Mouse (Mus musculus): ENCODE results near the gene Camkk2.

Camkk2 gene

GRCm38 (mm10) chr5:122779277-122779834, at the start of gene Camkk2:
Gene Camkk2 (minus strand): TSS chr5:122779409.
- in situ Hi-C loops (cut with MboI, MseI) = no loop called here

DNA sequence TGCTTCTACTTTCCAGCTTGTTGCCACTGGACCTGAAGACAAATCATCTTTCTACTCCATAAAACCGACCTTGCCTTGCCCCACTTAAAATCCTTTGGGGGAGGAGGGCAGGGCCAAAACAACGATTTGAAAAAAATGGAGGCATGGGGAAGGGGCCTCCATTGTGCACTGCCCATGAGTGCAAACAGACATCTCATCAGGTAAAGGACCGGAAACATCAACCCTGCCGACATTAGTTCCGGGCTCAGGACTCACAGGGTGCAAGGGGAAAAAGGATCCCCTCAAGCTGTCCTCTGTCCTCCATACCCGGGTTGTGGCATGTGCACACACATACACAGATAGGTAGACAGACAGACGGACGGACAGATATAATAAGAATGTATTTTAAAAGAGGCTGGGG, 45.9 kb upstream of the Camkk2 start:
- in situ Hi-C loops (cut with MboI, MseI) = loop anchor here in 1 of 2 experiments (25.0 kb wide), 1 partner anchor 988 kb away; the partner anchor contains the start of genes Pheta1 and Sh2b3

DNA sequence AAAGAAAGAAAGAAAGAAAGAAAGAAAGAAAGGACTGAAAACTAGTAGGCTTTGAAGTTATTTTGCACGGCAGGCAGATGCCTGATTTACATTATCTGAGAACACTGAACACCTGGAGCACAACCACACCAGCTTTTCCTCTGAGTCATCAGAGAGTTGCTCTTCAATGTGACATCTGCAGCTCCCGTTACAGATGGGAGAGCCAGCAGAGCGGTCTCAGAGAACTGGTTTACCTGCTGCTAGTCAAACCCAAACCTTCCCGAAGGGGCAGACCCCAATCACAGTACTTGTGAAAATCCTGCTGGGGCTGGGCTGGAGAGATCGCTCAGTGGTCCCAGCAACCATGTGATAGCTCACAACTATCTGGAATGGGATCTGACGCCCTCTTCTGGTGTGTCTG, 45.2 kb upstream of the Camkk2 start:
- in situ Hi-C loops (cut with MboI, MseI) = no loop called here

DNA sequence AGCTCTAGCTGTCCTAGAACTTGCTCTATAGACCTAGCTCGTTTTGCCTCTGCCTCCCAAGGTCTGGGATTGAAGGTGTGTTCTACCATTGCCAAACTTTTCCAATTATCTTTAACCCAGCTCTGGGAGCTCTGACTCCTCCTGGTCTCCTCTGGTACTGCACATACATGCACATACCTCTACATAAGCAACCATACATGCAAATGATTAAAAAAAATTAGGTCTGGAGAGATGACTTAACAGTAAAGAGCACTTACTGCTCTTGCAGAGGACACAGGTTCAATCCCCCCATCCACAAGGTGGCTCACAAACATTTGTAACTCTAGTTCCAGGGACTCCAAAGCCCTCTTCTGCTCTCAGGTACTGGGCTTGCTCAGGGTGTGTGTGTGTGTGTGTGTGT, 44.8 kb upstream of the Camkk2 start:
- in situ Hi-C loops (cut with MboI, MseI) = no loop called here

DNA sequence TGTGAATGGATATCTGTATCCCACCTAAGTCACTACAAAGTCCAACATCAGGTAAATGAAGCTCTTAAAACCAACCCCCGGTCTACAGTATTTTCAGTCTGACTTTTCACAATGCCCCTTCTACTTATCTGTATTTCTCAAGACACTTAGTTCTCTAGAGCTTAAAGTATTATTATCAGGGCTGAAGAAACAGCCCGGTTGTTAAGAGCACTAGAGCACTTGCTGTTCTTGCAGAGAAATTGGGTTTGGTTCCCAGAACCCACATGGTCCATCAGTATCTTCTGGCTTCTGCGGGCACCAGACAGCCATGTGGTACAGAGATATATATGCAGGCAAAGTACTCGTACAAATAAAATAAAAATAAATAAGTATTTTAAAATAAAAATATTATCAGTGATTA, 43.2 kb upstream of the Camkk2 start:
- in situ Hi-C loops (cut with MboI, MseI) = no loop called here

GRCm38 (mm10) chr5:122821524-122821885, 42.3 kb upstream of the Camkk2 start:
- in situ Hi-C loops (cut with MboI, MseI) = no loop called here

GRCm38 (mm10) chr5:122820777-122821523, 41.7 kb upstream of the Camkk2 start, which contains the start of gene Anapc5:
Gene Anapc5 (minus strand): TSS chr5:122821339.
- in situ Hi-C loops (cut with MboI, MseI) = no loop called here

GRCm38 (mm10) chr5:122812699-122813098, 33.5 kb upstream of the Camkk2 start:
- in situ Hi-C loops (cut with MboI, MseI) = no loop called here

- in situ Hi-C loops (cut with MboI, MseI) = no loop called here
These were observed 32.3 kb upstream of the Camkk2 start for GRCm38 (mm10) chr5:122811364-122812079.

- in situ Hi-C loops (cut with MboI, MseI) = no loop called here
These were observed 26.3 kb upstream of the Camkk2 start for GRCm38 (mm10) chr5:122805503-122805902.

DNA sequence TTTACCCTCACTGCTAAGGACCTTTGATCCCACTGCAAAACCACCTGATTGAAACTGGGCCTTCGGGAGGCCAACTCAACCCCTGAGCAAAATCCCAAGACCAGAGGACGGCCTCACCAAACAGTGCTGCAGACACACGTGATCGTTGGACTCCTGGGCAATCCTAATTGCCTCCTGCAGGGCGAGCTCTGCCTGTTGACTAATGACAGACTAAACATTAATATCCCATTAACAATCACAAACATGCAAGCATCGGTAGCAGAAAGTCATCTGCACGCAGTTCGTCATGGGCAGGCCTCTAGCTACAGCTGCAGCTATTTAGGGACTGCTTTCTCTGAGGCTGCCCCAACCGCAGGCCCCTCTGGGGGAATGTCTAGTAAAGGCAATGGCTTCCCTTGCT, 23.5 kb upstream of the Camkk2 start:
- in situ Hi-C loops (cut with MboI, MseI) = no loop called here

DNA sequence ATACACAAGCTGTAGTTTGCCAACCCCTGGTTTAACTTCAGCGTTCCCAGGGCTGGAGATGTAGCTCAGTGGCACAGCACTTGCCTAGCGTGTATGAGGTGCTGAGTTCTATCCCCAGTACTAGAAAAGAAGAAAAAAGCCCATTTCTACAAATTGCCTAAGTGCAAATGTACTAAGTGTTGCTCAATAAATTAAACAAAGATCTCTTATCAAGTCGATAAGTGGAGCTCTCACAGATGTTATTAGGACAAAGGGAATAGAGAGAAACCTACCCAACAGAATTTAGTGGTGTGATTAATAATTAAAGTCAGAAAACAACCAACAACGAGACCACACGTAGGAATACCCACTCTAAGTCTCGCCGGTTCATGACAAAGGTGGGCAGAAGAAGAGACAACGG, 22.5 kb upstream of the Camkk2 start:
- in situ Hi-C loops (cut with MboI, MseI) = no loop called here

GRCm38 (mm10) chr5:122800345-122801010, 21.3 kb upstream of the Camkk2 start:
- in situ Hi-C loops (cut with MboI, MseI) = no loop called here

DNA sequence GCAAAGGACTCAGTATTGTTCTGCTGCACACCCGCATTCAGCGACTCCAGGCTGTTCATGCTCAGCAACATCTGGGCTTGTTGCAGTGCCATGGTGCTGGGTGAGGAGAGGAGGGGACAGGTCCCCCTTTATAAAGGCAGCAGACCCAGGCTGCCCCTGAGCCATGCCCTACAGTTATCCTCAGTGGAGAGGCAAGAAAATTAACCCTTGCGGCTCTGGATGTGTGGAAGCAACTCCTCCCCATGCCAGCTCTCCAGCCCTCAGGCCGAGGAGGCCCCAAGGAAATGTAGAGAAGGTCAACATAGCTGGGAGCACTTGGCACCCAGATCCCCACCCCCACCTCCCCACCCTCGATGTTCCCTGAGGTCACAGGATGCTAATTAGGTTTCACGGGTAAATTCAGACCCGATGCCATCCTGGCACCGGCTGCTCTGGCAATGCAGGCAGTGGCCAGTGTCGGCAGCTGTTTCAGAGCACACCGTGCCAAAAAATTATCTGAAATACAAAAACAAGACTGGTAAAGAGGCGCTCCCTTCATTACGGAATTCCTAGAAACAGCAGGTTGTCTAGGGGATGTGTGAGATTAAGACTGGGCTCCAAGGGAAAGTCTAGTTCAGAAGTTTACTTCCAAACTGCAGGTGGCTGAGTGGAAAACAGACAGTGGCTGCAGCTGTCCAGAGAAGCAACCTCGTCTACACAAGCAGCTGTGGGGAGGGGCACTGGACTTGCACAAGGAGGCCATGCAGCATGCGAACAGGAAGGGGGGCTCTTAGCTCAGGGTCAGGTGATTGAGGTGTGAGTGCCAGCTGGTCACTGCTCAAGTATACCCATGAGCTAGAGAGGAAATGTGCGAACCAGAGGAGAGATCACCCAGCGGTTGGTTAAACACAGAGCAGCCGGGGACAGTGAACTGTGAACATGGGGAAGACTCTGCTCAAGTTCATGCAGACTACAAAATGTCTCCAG, 20.5 kb upstream of the Camkk2 start:
- in situ Hi-C loops (cut with MboI, MseI) = loop anchor here (5.0 to 10.0 kb wide), 2 partner anchors 78 to 1595 kb away; no protein-coding TSS in a partner anchor

- in situ Hi-C loops (cut with MboI, MseI) = loop anchor here (5.0 to 10.0 kb wide), 2 partner anchors 79 to 1596 kb away; no protein-coding TSS in a partner anchor
These were observed 19.6 kb upstream of the Camkk2 start for GRCm38 (mm10) chr5:122798557-122799378.

DNA sequence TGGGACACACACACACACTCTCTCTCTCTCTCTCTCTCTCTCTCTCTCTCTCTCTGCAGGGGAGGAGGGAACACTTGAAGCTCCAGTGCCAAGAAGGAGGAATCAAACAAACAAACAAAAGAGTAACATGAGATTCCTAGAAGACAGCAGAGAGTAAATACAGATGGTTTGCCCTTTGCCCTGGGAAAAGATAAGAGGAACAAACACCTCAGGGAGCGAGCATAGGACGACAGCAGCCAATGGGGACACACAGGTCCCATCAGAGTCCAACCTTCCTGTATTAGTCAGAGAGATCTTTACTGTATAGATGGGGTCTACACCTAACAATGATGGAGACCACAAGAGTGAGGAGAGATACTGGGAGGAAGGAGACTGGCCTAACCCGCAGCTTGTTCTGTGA, 18.7 kb upstream of the Camkk2 start:
- in situ Hi-C loops (cut with MboI, MseI) = loop anchor here (5.0 to 10.0 kb wide), 2 partner anchors 79 to 1597 kb away; no protein-coding TSS in a partner anchor

DNA sequence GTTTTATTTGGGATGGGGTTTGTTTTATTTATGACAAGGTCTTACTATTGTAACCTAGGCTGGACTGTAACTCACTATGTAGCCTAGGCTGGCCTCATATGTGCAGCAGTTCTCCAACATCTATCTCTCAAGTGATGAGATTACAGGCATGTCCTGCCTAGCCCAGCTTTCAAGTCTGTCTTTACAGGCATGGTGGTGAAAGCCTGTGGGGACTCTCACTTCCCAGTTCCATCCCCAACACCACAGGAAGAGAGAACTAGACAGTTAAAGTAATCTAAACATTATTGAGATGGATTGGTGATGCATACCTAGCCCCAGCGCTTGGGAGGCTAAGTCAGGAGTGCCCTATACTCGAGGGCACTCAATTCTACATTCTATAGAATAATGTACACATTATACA, 9.5 kb upstream of the Camkk2 start:
- in situ Hi-C loops (cut with MboI, MseI) = loop anchor here in 1 of 2 experiments (5.0 kb wide), 1 partner anchor 86 kb away; no protein-coding TSS in a partner anchor

DNA sequence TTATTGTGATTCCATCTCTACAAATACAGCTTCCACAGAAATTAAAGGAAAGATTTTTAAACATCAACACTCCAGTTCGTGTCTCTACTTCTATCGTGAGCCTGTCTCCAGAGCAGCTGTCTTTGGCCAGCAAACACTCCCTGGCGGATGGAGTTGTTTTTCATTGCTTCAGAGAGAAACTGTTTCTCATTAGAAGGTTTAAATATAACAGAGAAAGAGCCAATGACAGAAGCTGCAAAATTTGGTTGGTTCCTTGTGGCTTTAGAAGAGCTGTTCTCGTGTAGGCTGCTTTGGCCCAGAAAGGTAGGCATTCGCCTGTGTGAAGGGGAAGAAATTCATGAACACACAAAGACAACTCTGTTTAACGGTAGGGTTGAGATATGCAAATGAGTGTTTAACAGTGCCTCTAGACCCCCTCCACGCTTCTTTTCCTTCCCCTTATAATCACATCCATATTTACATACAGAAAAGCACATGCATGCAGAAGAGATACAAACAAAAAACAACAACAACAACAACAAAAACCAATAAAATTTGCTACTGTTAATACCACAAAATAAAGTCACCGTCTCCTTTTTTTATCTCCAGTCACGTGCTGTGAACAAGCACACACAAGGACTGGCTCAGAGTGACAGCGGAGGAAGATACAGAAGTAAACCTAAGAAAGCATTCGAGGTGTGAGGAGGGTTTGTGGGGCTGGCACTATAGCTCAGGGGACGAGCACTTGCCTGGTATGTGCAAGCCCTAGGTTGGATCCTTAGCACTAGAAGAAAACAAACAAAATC, 7.0 kb upstream of the Camkk2 start:
- in situ Hi-C loops (cut with MboI, MseI) = loop anchor here in 1 of 2 experiments (5.0 kb wide), 1 partner anchor 84 kb away; no protein-coding TSS in a partner anchor

All from T-helper 17 cell (primary cell).